Mouse (Mus musculus) embryonic facial prominence, embryonic 15.5 days (tissue): Measurements from ENCODE around the gene Iscu. TPM values are rescaled to one million over a fixed set of nuclear protein-coding genes. Genes with fewer than 3 reads are reported as not detected.

Experiments
- ATAC-seq: fragments of 200-750 bp; cut with Nextera tagmentation; 2 replicates; pipeline ENCODE4 v1.8.0; 2017; ENCODE audit warnings: low read depth, moderate TSS enrichment; ENCODE audit not compliant: insufficient number of reproducible peaks, low FRiP score, low TSS enrichment
- H3K27ac ChIP-seq: fragments of 300-500 bp; sonication (generic); replicated peaks from 2 replicates; pipeline ENCODE4 v1.5.1; 2015; ENCODE audit warnings: mild to moderate bottlenecking, inconsistent platforms
- H3K27me3 ChIP-seq: fragments of 300-500 bp; sonication (generic); 2 replicates; pipeline ENCODE4 v1.6.1; 2015; ENCODE audit warnings: inconsistent platforms
- H3K36me3 ChIP-seq: fragments of 300-500 bp; sonication (generic); 2 replicates; pipeline ENCODE4 v1.6.1; 2015; ENCODE audit warnings: mild to moderate bottlenecking, inconsistent platforms
- H3K4me1 ChIP-seq: fragments of 300-500 bp; sonication (generic); 2 replicates; pipeline ENCODE4 v1.6.1; 2015; ENCODE audit warnings: inconsistent platforms
- H3K4me2 ChIP-seq: fragments of 300-500 bp; sonication (generic); replicated peaks from 2 replicates; pipeline ENCODE4 v1.6.1; 2015; ENCODE audit warnings: mild to moderate bottlenecking, inconsistent platforms
- H3K4me3 ChIP-seq: fragments of 300-500 bp; sonication (generic); replicated peaks from 2 replicates; pipeline ENCODE4 v1.5.1; 2015; ENCODE audit warnings: mild to moderate bottlenecking, inconsistent platforms
- H3K9ac ChIP-seq: fragments of 300-500 bp; sonication (generic); 2 replicates; pipeline ENCODE4 v1.6.1; 2015; ENCODE audit warnings: inconsistent platforms
- H3K9me3 ChIP-seq: fragments of 300-500 bp; sonication (generic); replicated peaks from 2 replicates; pipeline ENCODE4 v1.6.1; 2016; ENCODE audit warnings: inconsistent platforms
- WGBS: fragments of 180-500 bp; shearing (Covaris S2); methylation state at CpG from one replicate; pipeline ENCODE4 v1.1.7; 2015; 5-methylcytosine and 5-hydroxymethylcytosine counted together
- polyA plus RNA-seq: library from polyadenylated mRNA; unstranded; fragments of >200 nt; fragmentation: Nextera tagmentation; extraction: Ambion mirVana; gene quantifications from 2 replicates; pipeline ENCODE4 v1.2.1, GENCODE M21; 2015

The Iscu gene
- 102 and 106 TPM in 2 replicates for polyA plus RNA-seq

GRCm38 (mm10) chr5:113772450-113772895, at the start of gene Iscu, which contains the start of gene Sart3:
TSS of gene Iscu (plus strand) at chr5:113772748.
TSS of gene Sart3 (minus strand) at chr5:113772510.
- H3K9me3 ChIP-seq = no peaks in the 10 kb centered on the region
- H3K4me3 ChIP-seq = peak within 1 kb of the TSS; percentile 98
- peaks cover 46% of the 10 kb centered on the region for H3K36me3 ChIP-seq
- H3K4me2 ChIP-seq = peak within 1 kb of the TSS; percentile 91
- ATAC-seq = peak; percentile 86
- H3K27me3 ChIP-seq = no peaks in the 10 kb centered on the region
- WGBS = under 1% methylated on average over 49 of the region's 49 CpGs
- H3K9ac ChIP-seq = peak within 1 kb of the TSS; percentile 97
- peaks cover 28% of the 10 kb centered on the region for H3K4me1 ChIP-seq
- peak within 1 kb of the TSS; percentile 98 for H3K27ac ChIP-seq

- Histone ChIP-seq H3K9ac (no peak overlapping the region), H3K36me3 (no peaks in the 10 kb centered on the region), H3K9me3 (0 out of 2 replicates have a peak, but pooled peaks cover 4% of the 10 kb centered on the region), H3K4me2 (no peak overlapping the region), H3K27me3 (no peaks in the 10 kb centered on the region), H3K4me1 (no peaks in the 10 kb centered on the region), H3K27ac (no peak overlapping the region), H3K4me3 (no peak overlapping the region)
- ATAC-seq = no peak
- WGBS = 33% methylated on average over 8 of the region's 8 CpGs
Measured at GRCm38 (mm10) chr5:113723567-113724237, 48.8 kb upstream of the Iscu start.

- Histone ChIP-seq H3K4me2 (no peak within 1 kb of the TSS), H3K36me3 (no peaks in the 10 kb centered on the region), H3K4me3 (no peak within 1 kb of the TSS), H3K4me1 (no peaks in the 10 kb centered on the region), H3K27ac (no peak within 1 kb of the TSS), H3K9me3 (0 out of 2 replicates have a peak, but pooled peaks cover 4% of the 10 kb centered on the region), H3K9ac (no peak within 1 kb of the TSS), H3K27me3 (no peaks in the 10 kb centered on the region)
- ATAC-seq = no peak
- 4% methylated on average over 15 of the region's 15 CpGs for WGBS
Measured at GRCm38 (mm10) chr5:113724446-113724845, 48.1 kb upstream of the Iscu start, which contains the start of gene 1700069L16Rik. TSS of gene 1700069L16Rik (minus strand) at chr5:113724772.

GRCm38 (mm10) chr5:113725417-113725816, 47.1 kb upstream of the Iscu start:
- H3K9me3 ChIP-seq = 0 out of 2 replicates have a peak, but pooled peaks cover 4% of the 10 kb centered on the region
- no peak for ATAC-seq

GRCm38 (mm10) chr5:113726618-113727017, 45.9 kb upstream of the Iscu start:
- no peak for ATAC-seq
- no peak overlapping the region for H3K27ac ChIP-seq
- 62% methylated on average over 6 of the region's 6 CpGs for WGBS
- no peaks in the 10 kb centered on the region for H3K4me1 ChIP-seq
- no peaks in the 10 kb centered on the region for H3K27me3 ChIP-seq
- no peak overlapping the region for H3K9ac ChIP-seq
- H3K9me3 ChIP-seq = 0 out of 2 replicates have a peak, but pooled peaks cover 4% of the 10 kb centered on the region
- no peak overlapping the region for H3K4me2 ChIP-seq
- H3K4me3 ChIP-seq = no peak overlapping the region
- no peaks in the 10 kb centered on the region for H3K36me3 ChIP-seq

More at GRCm38 (mm10) chr5:113725417-113725816, 47.1 kb upstream of the Iscu start:
- Histone ChIP-seq H3K27me3 (no peaks in the 10 kb centered on the region), H3K36me3 (no peaks in the 10 kb centered on the region), H3K4me1 (no peaks in the 10 kb centered on the region), H3K4me2 (no peak overlapping the region), H3K27ac (no peak overlapping the region), H3K4me3 (no peak overlapping the region), H3K9ac (no peak overlapping the region)
- 65% methylated on average over 12 of the region's 12 CpGs for WGBS

GRCm38 (mm10) chr5:113727238-113727637, 45.3 kb upstream of the Iscu start:
- Histone ChIP-seq H3K4me1 (no peaks in the 10 kb centered on the region), H3K27ac (no peak overlapping the region), H3K27me3 (no peaks in the 10 kb centered on the region), H3K4me3 (no peak overlapping the region), H3K4me2 (no peak overlapping the region), H3K36me3 (no peaks in the 10 kb centered on the region), H3K9me3 (0 out of 2 replicates have a peak, but pooled peaks cover 2% of the 10 kb centered on the region), H3K9ac (no peak overlapping the region)
- ATAC-seq = no peak
- WGBS = 62% methylated on average over 12 of the region's 12 CpGs

- Histone ChIP-seq H3K36me3 (no peaks in the 10 kb centered on the region), H3K4me1 (no peaks in the 10 kb centered on the region), H3K9me3 (no peaks in the 10 kb centered on the region), H3K27me3 (no peaks in the 10 kb centered on the region), H3K9ac (no peak overlapping the region), H3K4me3 (no peak overlapping the region), H3K4me2 (no peak overlapping the region), H3K27ac (no peak overlapping the region)
- no peak for ATAC-seq
- WGBS = 50% methylated on average over 7 of the region's 7 CpGs
Measured at GRCm38 (mm10) chr5:113728011-113728410, 44.5 kb upstream of the Iscu start.

- ATAC-seq = no peak
- no peaks in the 10 kb centered on the region for H3K4me1 ChIP-seq
- H3K27me3 ChIP-seq = no peaks in the 10 kb centered on the region
- no peak overlapping the region for H3K9ac ChIP-seq
- H3K4me3 ChIP-seq = no peak overlapping the region
- no peak overlapping the region for H3K27ac ChIP-seq
- H3K4me2 ChIP-seq = no peak overlapping the region
- 82% methylated on average over 7 of the region's 7 CpGs for WGBS
- H3K36me3 ChIP-seq = no peaks in the 10 kb centered on the region
- no peaks in the 10 kb centered on the region for H3K9me3 ChIP-seq
Measured at GRCm38 (mm10) chr5:113728691-113729090, 43.9 kb upstream of the Iscu start.

- Histone ChIP-seq H3K27me3 (no peaks in the 10 kb centered on the region), H3K9ac (no peak overlapping the region), H3K4me2 (no peak overlapping the region), H3K27ac (no peak overlapping the region), H3K36me3 (no peaks in the 10 kb centered on the region), H3K4me1 (peaks cover 6% of the 10 kb centered on the region), H3K9me3 (no peaks in the 10 kb centered on the region), H3K4me3 (no peak overlapping the region)
- WGBS = 60% methylated on average over 7 of the region's 7 CpGs
- ATAC-seq = no peak
Measured at GRCm38 (mm10) chr5:113730641-113731121, 41.9 kb upstream of the Iscu start.

- Histone ChIP-seq H3K9me3 (no peaks in the 10 kb centered on the region), H3K4me2 (no peak overlapping the region), H3K36me3 (no peaks in the 10 kb centered on the region), H3K4me3 (no peak overlapping the region), H3K27ac (no peak overlapping the region), H3K9ac (no peak overlapping the region), H3K27me3 (no peaks in the 10 kb centered on the region), H3K4me1 (peaks cover 6% of the 10 kb centered on the region)
- no peak for ATAC-seq
- WGBS = 86% methylated on average over 7 of the region's 7 CpGs
Measured at GRCm38 (mm10) chr5:113731174-113731573, 41.4 kb upstream of the Iscu start.

GRCm38 (mm10) chr5:113732182-113732581, 40.4 kb upstream of the Iscu start:
- H3K4me2 ChIP-seq = no peak overlapping the region
- no peaks in the 10 kb centered on the region for H3K27me3 ChIP-seq
- no peak overlapping the region for H3K4me3 ChIP-seq
- H3K4me1 ChIP-seq = peaks cover 16% of the 10 kb centered on the region
- no peak for ATAC-seq
- no peak overlapping the region for H3K9ac ChIP-seq
- 25% methylated on average over 6 of the region's 6 CpGs for WGBS
- H3K36me3 ChIP-seq = no peaks in the 10 kb centered on the region; the same call in 1 of the 2 replicates
- H3K9me3 ChIP-seq = no peaks in the 10 kb centered on the region
- H3K27ac ChIP-seq = no peak overlapping the region
